Mouse (Mus musculus) kidney, embryonic 16.5 days (tissue): ENCODE measurements around the gene Nxnl2. TPM values are rescaled to one million over a fixed set of nuclear protein-coding genes. Genes with fewer than 3 reads are reported as not detected.

Experiments used
- ATAC-seq: fragments of 200-750 bp; cut with Nextera tagmentation; 2 replicates; pipeline ENCODE4 v1.8.0; 2017; ENCODE audit warnings: moderate TSS enrichment; ENCODE audit not compliant: low FRiP score, low TSS enrichment
- H3K27ac ChIP-seq: fragments of 300-500 bp; sonication (generic); 2 replicates; pipeline ENCODE4 v1.5.1; 2014; ENCODE audit warnings: low read length
- H3K27me3 ChIP-seq: fragments of 300-500 bp; sonication (generic); 2 replicates; pipeline ENCODE4 v1.6.1; 2014; ENCODE audit warnings: low read length, control low read depth, mixed read lengths; ENCODE audit not compliant: insufficient read depth
- H3K36me3 ChIP-seq: fragments of 300-500 bp; sonication (generic); 2 replicates; pipeline ENCODE4 v1.6.1; 2014; ENCODE audit warnings: low read length, control low read depth, mixed read lengths; ENCODE audit not compliant: insufficient read depth
- H3K4me1 ChIP-seq: fragments of 300-500 bp; sonication (generic); 2 replicates; pipeline ENCODE4 v1.6.1; 2014; ENCODE audit warnings: low read length, control low read depth, mixed read lengths; ENCODE audit not compliant: insufficient read depth
- H3K4me2 ChIP-seq: fragments of 300-500 bp; sonication (generic); replicated peaks from 2 replicates; pipeline ENCODE4 v1.6.1; 2014; ENCODE audit warnings: low read depth, low read length
- H3K4me3 ChIP-seq: fragments of 300-500 bp; sonication (generic); 2 replicates; pipeline ENCODE4 v1.5.1; 2014; ENCODE audit warnings: mild to moderate bottlenecking, low read length
- H3K9ac ChIP-seq: fragments of 300-500 bp; sonication (generic); replicated peaks from 2 replicates; pipeline ENCODE4 v1.6.1; 2014; ENCODE audit warnings: low read length
- H3K9me3 ChIP-seq: fragments of 300-500 bp; sonication (generic); 2 replicates; pipeline ENCODE4 v1.6.1; 2016; ENCODE audit warnings: low read length, control low read depth
- WGBS: fragments of 180-500 bp; shearing (Covaris S2); extraction: QIAGEN DNeasy Blood & Tissue Kit; methylation state at CpG from one replicate; pipeline ENCODE4 v1.1.7; 2014; 5-methylcytosine and 5-hydroxymethylcytosine counted together
- polyA plus RNA-seq: library from polyadenylated mRNA; unstranded; fragments of >200 nt; fragmentation: Nextera tagmentation; extraction: Ambion mirVana; gene quantifications from 2 replicates; pipeline ENCODE4 v1.2.1, GENCODE M21; 2015

The Nxnl2 gene
- polyA plus RNA-seq = 1.1 and 1.2 TPM in 2 replicates

GRCm38 (mm10) chr13:51170691-51171680 is at the start of gene Nxnl2:
Nxnl2 (plus strand) TSS chr13:51171022.
- Histone ChIP-seq H3K4me2 (peak within 1 kb of the TSS; percentile 76), H3K36me3 (no peaks in the 10 kb centered on the region), H3K9ac (peak within 1 kb of the TSS; percentile 40), H3K27ac (no peak within 1 kb of the TSS), H3K27me3 (peaks cover 6% of the 10 kb centered on the region; the same call in 1 of the 2 replicates), H3K4me1 (peaks cover 9% of the 10 kb centered on the region; the same call in 1 of the 2 replicates), H3K4me3 (peak within 1 kb of the TSS; percentile 49), H3K9me3 (no peaks in the 10 kb centered on the region)
- ATAC-seq = peak; percentile 80
- under 1% methylated on average over 64 of the region's 64 CpGs for WGBS

GRCm38 (mm10) chr13:51121966-51122365 is 48.9 kb upstream of the Nxnl2 start:
- H3K4me2 ChIP-seq = no peak overlapping the region
- H3K4me1 ChIP-seq = peaks cover 55% of the 10 kb centered on the region

GRCm38 (mm10) chr13:51122771-51123170 is 48.1 kb upstream of the Nxnl2 start:
- H3K4me3 ChIP-seq = no peak overlapping the region
- WGBS = 70% methylated on average over 8 of the region's 8 CpGs
- no peaks in the 10 kb centered on the region for H3K27me3 ChIP-seq
- ATAC-seq = no peak
- H3K36me3 ChIP-seq = no peaks in the 10 kb centered on the region
- no peak overlapping the region for H3K27ac ChIP-seq
- no peaks in the 10 kb centered on the region for H3K9me3 ChIP-seq
- no peak overlapping the region for H3K9ac ChIP-seq
- H3K4me2 ChIP-seq = no peak overlapping the region
- H3K4me1 ChIP-seq = peaks cover 56% of the 10 kb centered on the region

More at GRCm38 (mm10) chr13:51121966-51122365, 48.9 kb upstream of the Nxnl2 start:
- Histone ChIP-seq H3K9me3 (no peaks in the 10 kb centered on the region), H3K36me3 (no peaks in the 10 kb centered on the region), H3K27ac (no peak overlapping the region), H3K4me3 (no peak overlapping the region), H3K27me3 (no peaks in the 10 kb centered on the region), H3K9ac (no peak overlapping the region)
- 24% methylated on average over 1 of the region's 1 CpGs for WGBS
- ATAC-seq = no peak

GRCm38 (mm10) chr13:51125357-51125756 is 45.5 kb upstream of the Nxnl2 start:
- WGBS = 66% methylated on average over 8 of the region's 8 CpGs
- H3K9me3 ChIP-seq = no peaks in the 10 kb centered on the region
- ATAC-seq = no peak
- no peak overlapping the region for H3K4me3 ChIP-seq
- peaks cover 42% of the 10 kb centered on the region for H3K4me1 ChIP-seq
- peaks cover 7% of the 10 kb centered on the region; the same call in 1 of the 2 replicates for H3K36me3 ChIP-seq
- no peak overlapping the region for H3K27ac ChIP-seq
- no peak overlapping the region for H3K9ac ChIP-seq
- H3K27me3 ChIP-seq = no peaks in the 10 kb centered on the region
- no peak overlapping the region for H3K4me2 ChIP-seq

- ATAC-seq = no peak
- no peak overlapping the region for H3K9ac ChIP-seq
- no peak overlapping the region for H3K4me2 ChIP-seq
- 94% methylated on average over 2 of the region's 2 CpGs for WGBS
- peaks cover 18% of the 10 kb centered on the region for H3K36me3 ChIP-seq
- peak overlapping the region; percentile 1; the same call in 1 of the 2 replicates for H3K27ac ChIP-seq
- H3K4me1 ChIP-seq = peaks cover 19% of the 10 kb centered on the region; the same call in 1 of the 2 replicates
- H3K4me3 ChIP-seq = no peak overlapping the region
- H3K9me3 ChIP-seq = no peaks in the 10 kb centered on the region
- H3K27me3 ChIP-seq = no peaks in the 10 kb centered on the region
Observed at GRCm38 (mm10) chr13:51127906-51128305, 42.9 kb upstream of the Nxnl2 start.

GRCm38 (mm10) chr13:51128417-51128816 is 42.4 kb upstream of the Nxnl2 start:
- no peaks in the 10 kb centered on the region for H3K27me3 ChIP-seq
- 64% methylated on average over 7 of the region's 7 CpGs for WGBS
- no peak overlapping the region for H3K4me3 ChIP-seq
- H3K36me3 ChIP-seq = peaks cover 18% of the 10 kb centered on the region
- H3K27ac ChIP-seq = no peak overlapping the region
- peak; percentile 90 for ATAC-seq
- peaks cover 15% of the 10 kb centered on the region; the same call in 1 of the 2 replicates for H3K4me1 ChIP-seq
- H3K4me2 ChIP-seq = no peak overlapping the region
- no peak overlapping the region for H3K9ac ChIP-seq
- H3K9me3 ChIP-seq = no peaks in the 10 kb centered on the region

- Histone ChIP-seq H3K4me1 (peaks cover 4% of the 10 kb centered on the region; the same call in 1 of the 2 replicates), H3K9ac (no peak overlapping the region), H3K27ac (no peak overlapping the region), H3K9me3 (no peaks in the 10 kb centered on the region), H3K27me3 (no peaks in the 10 kb centered on the region), H3K36me3 (peaks cover 28% of the 10 kb centered on the region), H3K4me3 (no peak overlapping the region), H3K4me2 (no peak overlapping the region)
- 87% methylated on average over 10 of the region's 10 CpGs for WGBS
- no peak for ATAC-seq
Observed at GRCm38 (mm10) chr13:51131179-51131578, 39.6 kb upstream of the Nxnl2 start.

- Histone ChIP-seq H3K27me3 (no peaks in the 10 kb centered on the region), H3K4me1 (peaks cover 14% of the 10 kb centered on the region; the same call in 1 of the 2 replicates), H3K36me3 (peaks cover 26% of the 10 kb centered on the region), H3K9ac (no peak overlapping the region), H3K9me3 (no peaks in the 10 kb centered on the region), H3K4me3 (no peak overlapping the region), H3K4me2 (no peak overlapping the region), H3K27ac (no peak overlapping the region)
- 87% methylated on average over 4 of the region's 4 CpGs for WGBS
- no peak for ATAC-seq
Observed at GRCm38 (mm10) chr13:51136315-51136714, 34.5 kb upstream of the Nxnl2 start.

GRCm38 (mm10) chr13:51136996-51137701 is 33.7 kb upstream of the Nxnl2 start:
- Histone ChIP-seq H3K36me3 (peaks cover 26% of the 10 kb centered on the region), H3K27ac (peak overlapping the region; percentile 66; the same call in 1 of the 2 replicates), H3K9me3 (no peaks in the 10 kb centered on the region), H3K4me1 (peaks cover 14% of the 10 kb centered on the region; the same call in 1 of the 2 replicates), H3K9ac (no peak overlapping the region), H3K4me2 (no peak overlapping the region), H3K4me3 (no peak overlapping the region), H3K27me3 (no peaks in the 10 kb centered on the region)
- 66% methylated on average over 2 of the region's 2 CpGs for WGBS
- no peak for ATAC-seq
